Mouse (Mus musculus): ENCODE results near the gene A230050P20Rik. TPM values are rescaled to one million over a fixed set of nuclear protein-coding genes. Genes with fewer than 3 reads are reported as not detected.
"Not testable (repeated sequence)": the region's sequence is repeated elsewhere in the genome, so short reads cannot be mapped to it uniquely, and the experiment has no call there.

The A230050P20Rik gene
- 18.0 and 22.1 TPM in 2 replicates for total RNA-seq (2014; rRNA removed)
- polyA plus RNA-seq (2015; fragmentation: Nextera tagmentation; extraction: Ambion mirVana) = 5.0 and 19.6 TPM in 2 replicates

GRCm38 (mm10) chr9:20868448-20869001 lies at the start of gene A230050P20Rik:
A230050P20Rik (plus strand) TSS chr9:20868642.
- peak; percentile 66 for DNase-seq
- no peak for TF ChIP-seq CTCF (IDR thresholded peaks at IDR 0.05; ENCODE audit: low read depth)
- peak within 1 kb of the TSS; percentile 51 for H3K9ac ChIP-seq

GRCm38 (mm10) chr9:20820001-20820400 lies 48.4 kb upstream of the A230050P20Rik start:
- no peak for TF ChIP-seq CTCF (IDR thresholded peaks at IDR 0.05; ENCODE audit: low read depth)
- Histone ChIP-seq H3K4me2 (ENCODE audit: low read depth) (no peak overlapping the region), H3K9me3 (ENCODE audit: low read length) (no peaks in the 10 kb centered on the region), H3K36me3 (ENCODE audit: insufficient read depth) (no peaks in the 10 kb centered on the region), H3K27ac (ENCODE audit: low read depth, low read length) (no peak overlapping the region), H3K9ac (no peak overlapping the region), H3K4me1 (ENCODE audit: insufficient read depth) (no peaks in the 10 kb centered on the region), H3K4me3 (ENCODE audit: low read depth, low read length) (no peak overlapping the region), H3K27me3 (ENCODE audit: insufficient read depth, low read length) (no peaks in the 10 kb centered on the region; the same call in 1 of the 2 replicates)
- WGBS = 72% methylated on average over 5 of the region's 5 CpGs
- ATAC-seq = no peak
- no peak for DNase-seq

More at GRCm38 (mm10) chr9:20868448-20869001, at the start of gene A230050P20Rik:
- no peaks in the 10 kb centered on the region for H3K9me3 ChIP-seq (ENCODE audit: low read length)
- peak within 1 kb of the TSS; percentile 64 for H3K4me2 ChIP-seq (ENCODE audit: low read depth)
- peak; percentile 86 for ATAC-seq
- H3K36me3 ChIP-seq (ENCODE audit: insufficient read depth) = no peaks in the 10 kb centered on the region
- peaks cover 34% of the 10 kb centered on the region for H3K27me3 ChIP-seq (ENCODE audit: insufficient read depth, low read length)
- H3K4me1 ChIP-seq (ENCODE audit: insufficient read depth) = no peaks in the 10 kb centered on the region
- H3K27ac ChIP-seq (ENCODE audit: low read depth, low read length) = no peak within 1 kb of the TSS
- H3K4me3 ChIP-seq (ENCODE audit: low read depth, low read length) = peak within 1 kb of the TSS; percentile 46
- WGBS = 11% methylated on average over 51 of the region's 53 CpGs

- H3K4me1 ChIP-seq (ENCODE audit: insufficient read depth) = no peaks in the 10 kb centered on the region
- H3K9ac ChIP-seq = no peak overlapping the region
- WGBS = 87% methylated on average over 3 of the region's 3 CpGs
- DNase-seq = no peak
- no peaks in the 10 kb centered on the region for H3K36me3 ChIP-seq (ENCODE audit: insufficient read depth)
- no peaks in the 10 kb centered on the region for H3K9me3 ChIP-seq (ENCODE audit: low read length)
- ATAC-seq = no peak
- TF ChIP-seq CTCF (IDR thresholded peaks at IDR 0.05; ENCODE audit: low read depth) = no peak
- no peak overlapping the region for H3K27ac ChIP-seq (ENCODE audit: low read depth, low read length)
- H3K4me2 ChIP-seq (ENCODE audit: low read depth) = no peak overlapping the region
- H3K27me3 ChIP-seq (ENCODE audit: insufficient read depth, low read length) = no peaks in the 10 kb centered on the region
- no peak overlapping the region for H3K4me3 ChIP-seq (ENCODE audit: low read depth, low read length)
Measured at GRCm38 (mm10) chr9:20822821-20823220, 45.6 kb upstream of the A230050P20Rik start.

- Histone ChIP-seq H3K9me3 (ENCODE audit: low read length) (no peaks in the 10 kb centered on the region), H3K4me3 (ENCODE audit: low read depth, low read length) (no peak overlapping the region), H3K36me3 (ENCODE audit: insufficient read depth) (no peaks in the 10 kb centered on the region), H3K27me3 (ENCODE audit: insufficient read depth, low read length) (no peaks in the 10 kb centered on the region), H3K27ac (ENCODE audit: low read depth, low read length) (no peak overlapping the region), H3K4me2 (ENCODE audit: low read depth) (no peak overlapping the region), H3K4me1 (ENCODE audit: insufficient read depth) (no peaks in the 10 kb centered on the region), H3K9ac (no peak overlapping the region)
- no peak for ATAC-seq
- no peak for DNase-seq
- no peak for TF ChIP-seq CTCF (IDR thresholded peaks at IDR 0.05; ENCODE audit: low read depth)
- WGBS = 78% methylated on average over 5 of the region's 5 CpGs
Measured at GRCm38 (mm10) chr9:20825781-20826180, 42.7 kb upstream of the A230050P20Rik start.

- Histone ChIP-seq H3K4me3 (ENCODE audit: low read depth, low read length) (no peak overlapping the region), H3K9ac (no peak overlapping the region), H3K36me3 (ENCODE audit: insufficient read depth) (no peaks in the 10 kb centered on the region), H3K27me3 (ENCODE audit: insufficient read depth, low read length) (no peaks in the 10 kb centered on the region), H3K4me1 (ENCODE audit: insufficient read depth) (no peaks in the 10 kb centered on the region), H3K4me2 (ENCODE audit: low read depth) (no peak overlapping the region), H3K9me3 (ENCODE audit: low read length) (no peaks in the 10 kb centered on the region), H3K27ac (ENCODE audit: low read depth, low read length) (no peak overlapping the region)
- DNase-seq (no peak), ATAC-seq (no peak)
- TF ChIP-seq CTCF (IDR thresholded peaks at IDR 0.05; ENCODE audit: low read depth) = no peak
- WGBS = 97% methylated on average over 1 of the region's 1 CpGs
Measured at GRCm38 (mm10) chr9:20828127-20828526, 40.3 kb upstream of the A230050P20Rik start.

GRCm38 (mm10) chr9:20830901-20831643 lies 37.4 kb upstream of the A230050P20Rik start:
- DNase-seq = peak; percentile 94
- Histone ChIP-seq H3K27ac (ENCODE audit: low read depth, low read length) (no peak overlapping the region), H3K4me2 (ENCODE audit: low read depth) (peak overlapping the region; percentile 32), H3K4me1 (ENCODE audit: insufficient read depth) (no peaks in the 10 kb centered on the region), H3K9ac (no peak overlapping the region), H3K9me3 (ENCODE audit: low read length) (no peaks in the 10 kb centered on the region), H3K27me3 (ENCODE audit: insufficient read depth, low read length) (no peaks in the 10 kb centered on the region), H3K36me3 (ENCODE audit: insufficient read depth) (no peaks in the 10 kb centered on the region), H3K4me3 (ENCODE audit: low read depth, low read length) (no peak overlapping the region)
- ATAC-seq = peak; percentile 95
- WGBS = 16% methylated on average over 19 of the region's 19 CpGs
- TF ChIP-seq CTCF (IDR thresholded peaks at IDR 0.05; ENCODE audit: low read depth) = peak; percentile 98

GRCm38 (mm10) chr9:20834881-20835280 lies 33.6 kb upstream of the A230050P20Rik start:
- no peaks in the 10 kb centered on the region for H3K9me3 ChIP-seq (ENCODE audit: low read length)
- ATAC-seq (no peak), DNase-seq (no peak)
- WGBS = 76% methylated on average over 1 of the region's 1 CpGs
- no peak for TF ChIP-seq CTCF (IDR thresholded peaks at IDR 0.05; ENCODE audit: low read depth)
- no peak overlapping the region for H3K27ac ChIP-seq (ENCODE audit: low read depth, low read length)
- no peak overlapping the region for H3K4me3 ChIP-seq (ENCODE audit: low read depth, low read length)
- H3K27me3 ChIP-seq (ENCODE audit: insufficient read depth, low read length) = no peaks in the 10 kb centered on the region
- H3K4me1 ChIP-seq (ENCODE audit: insufficient read depth) = no peaks in the 10 kb centered on the region
- no peaks in the 10 kb centered on the region for H3K36me3 ChIP-seq (ENCODE audit: insufficient read depth)
- no peak overlapping the region for H3K4me2 ChIP-seq (ENCODE audit: low read depth)
- no peak overlapping the region for H3K9ac ChIP-seq

GRCm38 (mm10) chr9:20835431-20835954 lies 32.9 kb upstream of the A230050P20Rik start:
- not testable (repeated sequence) for H3K27ac ChIP-seq (ENCODE audit: low read depth, low read length); H3K27me3 ChIP-seq (ENCODE audit: insufficient read depth, low read length); H3K4me1 ChIP-seq (ENCODE audit: insufficient read depth); H3K36me3 ChIP-seq (ENCODE audit: insufficient read depth); H3K9me3 ChIP-seq (ENCODE audit: low read length); ATAC-seq; H3K9ac ChIP-seq; DNase-seq; H3K4me3 ChIP-seq (ENCODE audit: low read depth, low read length); H3K4me2 ChIP-seq (ENCODE audit: low read depth)
- 89% methylated on average over 11 of the region's 11 CpGs for WGBS
